Mouse (Mus musculus) lung, adult 2 months (tissue): ENCODE data around the gene Casp2. TPM values are rescaled to one million over a fixed set of nuclear protein-coding genes. Genes with fewer than 3 reads are reported as not detected.

Experiments used
- DNase-seq: peaks from one replicate; pipeline ENCODE4 v3.0.0; 2022
- H3K4me1 ChIP-seq: fragments of 200-500 bp; 2 replicates; pipeline ENCODE4 v1.6.1; 2011; ENCODE audit warnings: low read length; ENCODE audit not compliant: control insufficient read depth, insufficient read depth
- H3K4me3 ChIP-seq: fragments of 200-500 bp; replicated peaks from 2 replicates; pipeline ENCODE3; 2011; ENCODE audit warnings: low read depth, mild to moderate bottlenecking, control low read depth, low read length; ENCODE audit errors: extremely low read depth
- CTCF ChIP-seq: fragments of 200-500 bp; IDR thresholded peaks from 2 replicates; pipeline ENCODE4 v1.5.1; 2011; ENCODE audit warnings: mild to moderate bottlenecking, low read length, control low read depth; ENCODE audit not compliant: insufficient read depth
- POLR2A ChIP-seq: fragments of 200-500 bp; IDR thresholded peaks from 2 replicates; pipeline ENCODE4 v1.6.1; 2011; ENCODE audit warnings: low read depth, mild to moderate bottlenecking, control low read depth, low read length, borderline replicate concordance; ENCODE audit errors: extremely low read depth
- WGBS: fragments of 180-500 bp; shearing (Covaris S2); methylation state at CpG from one replicate; pipeline ENCODE4 v1.1.7; 2018; 5-methylcytosine and 5-hydroxymethylcytosine counted together
- polyA plus RNA-seq: library from polyadenylated mRNA; depleted of rRNA; stranded (reverse); fragments of >200 nt; gene quantifications from 2 replicates; pipeline ENCODE4 v1.2.3, GENCODE M21; 2012

The Casp2 gene
- polyA plus RNA-seq, 1 experiment, result 36.7 TPM

DNA sequence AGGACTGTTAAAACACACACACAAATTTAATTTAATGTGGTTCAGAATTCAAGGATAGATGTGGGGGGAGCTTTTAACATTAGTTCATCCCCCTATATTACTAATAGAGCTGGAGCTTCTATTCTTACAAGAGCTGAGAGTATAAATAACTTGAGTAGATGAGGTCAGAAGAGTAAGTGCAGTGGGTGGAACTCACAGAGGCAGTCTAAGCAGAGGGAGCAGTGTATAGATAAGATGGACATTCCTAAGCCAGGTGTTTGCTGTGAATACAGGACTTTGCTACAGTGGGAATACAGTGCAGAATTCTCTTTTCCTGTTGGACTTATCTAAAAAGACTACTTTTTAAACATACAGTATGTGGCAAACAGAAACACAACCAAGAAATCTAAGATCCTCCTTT, 6.0 kb downstream of the Casp2 start:
- TF ChIP-seq POLR2A (no peak), CTCF (no peak)
- DNase-seq, result no peak
- Histone ChIP-seq H3K4me1 (no peaks in the 10 kb centered on the region; the same call in 1 of the 2 replicates), H3K4me3 (no peak overlapping the region)

DNA sequence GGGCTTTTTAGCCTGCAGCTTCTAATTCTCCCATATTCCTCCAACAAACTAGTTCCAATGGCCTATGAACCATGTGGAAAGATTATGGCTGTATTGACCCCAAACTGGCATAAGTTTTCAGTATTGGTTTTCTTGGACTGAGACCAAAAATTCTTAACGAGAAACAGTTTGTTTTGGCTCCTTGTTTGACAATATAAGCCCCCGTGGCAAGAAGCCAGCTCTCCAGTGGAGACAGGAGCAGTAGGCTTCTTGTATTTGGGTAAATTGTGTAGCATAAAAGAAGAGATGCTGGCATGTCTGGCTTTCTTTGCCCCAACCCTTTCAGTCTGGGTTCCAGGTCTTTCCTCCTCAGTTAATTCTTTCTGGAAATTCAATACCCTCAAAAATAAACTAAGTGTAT, 11.4 kb downstream of the Casp2 start:
- Histone ChIP-seq H3K4me3 (no peak overlapping the region), H3K4me1 (no peaks in the 10 kb centered on the region)
- WGBS, result 46% methylated on average over 2 of the region's 2 CpGs
- no peak for DNase-seq
- TF ChIP-seq CTCF (no peak), POLR2A (no peak)

DNA sequence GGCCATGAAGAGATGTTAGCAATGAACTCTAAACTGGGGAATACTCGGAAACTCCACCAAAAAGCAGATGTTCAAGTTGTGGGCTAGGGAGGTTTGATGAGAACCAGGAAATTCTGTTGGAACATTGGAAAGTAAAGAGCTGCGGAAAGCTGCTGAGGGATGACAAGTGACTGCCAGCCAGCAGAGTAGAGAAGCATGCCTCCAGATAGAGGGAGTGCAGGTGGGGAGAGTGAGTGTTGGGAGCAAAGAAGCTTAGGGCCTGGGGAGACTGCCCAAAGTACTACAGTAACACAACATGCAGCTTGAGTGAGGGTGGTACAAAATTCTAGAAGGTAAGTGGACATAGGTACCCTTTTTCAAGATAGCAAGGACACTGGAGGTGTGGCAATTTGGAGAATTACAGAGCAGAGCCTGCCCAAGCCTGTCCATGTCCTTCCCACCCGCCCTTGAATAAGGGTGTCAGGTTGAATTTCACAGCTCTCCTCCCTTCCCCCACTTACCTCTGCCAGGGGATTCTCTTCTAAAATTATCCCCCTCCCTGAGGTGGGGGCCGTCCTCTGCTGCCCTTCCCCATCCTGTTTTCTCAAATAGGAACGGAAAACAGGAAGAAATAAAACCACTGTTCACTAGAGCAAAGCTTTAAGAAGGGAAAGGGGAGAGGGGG, 18.2 kb downstream of the Casp2 start:
- no peak for DNase-seq
- no peak overlapping the region for H3K4me3 ChIP-seq
- H3K4me1 ChIP-seq, result no peaks in the 10 kb centered on the region
- WGBS, result 65% methylated on average over 5 of the region's 5 CpGs
- TF ChIP-seq CTCF (no peak), POLR2A (no peak)

DNA sequence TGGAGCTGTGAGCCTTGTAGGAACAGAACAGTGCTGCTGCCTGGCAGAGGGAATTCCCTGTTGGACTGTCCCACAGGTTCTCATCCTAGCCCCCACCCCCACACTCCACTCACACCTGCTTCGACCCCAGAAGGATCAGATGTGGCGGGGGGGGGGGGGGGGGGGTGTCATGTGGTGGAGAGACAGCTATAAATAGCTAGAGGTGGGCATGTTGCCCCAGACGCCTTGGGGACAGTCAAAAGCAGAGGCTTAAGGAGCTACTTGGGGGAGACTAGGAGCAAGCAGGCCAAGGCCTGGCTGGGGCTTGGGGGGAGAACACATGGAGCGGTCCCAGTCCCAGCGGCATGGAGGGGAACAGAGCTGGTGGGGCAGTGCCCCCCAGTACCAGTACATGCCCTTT, 21.7 kb downstream of the Casp2 start, which contains the start of gene Clcn1:
TSS of gene Clcn1 (plus strand) at position 238 of the 400 bp plus-strand sequence.
- H3K4me1 ChIP-seq, result no peaks in the 10 kb centered on the region
- no peak for DNase-seq
- H3K4me3 ChIP-seq, result no peak within 1 kb of the TSS
- TF ChIP-seq POLR2A (no peak), CTCF (no peak)
- WGBS, result 70% methylated on average over 5 of the region's 5 CpGs

DNA sequence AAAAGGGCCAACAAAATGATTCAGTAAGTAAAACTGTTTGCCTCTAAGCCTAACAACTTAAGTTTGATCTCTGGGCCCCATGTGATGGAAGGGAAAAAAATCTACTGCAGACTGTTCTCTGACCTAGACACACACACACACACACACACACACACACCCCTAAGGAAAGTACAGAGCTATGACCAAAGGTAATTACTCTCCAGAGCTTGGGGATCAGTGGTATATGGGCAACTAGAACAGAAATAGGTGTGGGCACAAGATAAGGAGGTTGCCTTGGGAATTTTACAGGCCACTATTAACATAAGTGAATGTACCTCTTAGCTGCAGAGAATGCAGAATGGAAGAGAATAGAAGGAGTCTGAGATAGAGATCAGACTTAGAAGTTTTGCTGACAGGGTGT, 22.8 kb downstream of the Casp2 start:
- Histone ChIP-seq H3K4me1 (no peaks in the 10 kb centered on the region), H3K4me3 (no peak overlapping the region)
- no peak for DNase-seq
- TF ChIP-seq CTCF (no peak), POLR2A (no peak)

DNA sequence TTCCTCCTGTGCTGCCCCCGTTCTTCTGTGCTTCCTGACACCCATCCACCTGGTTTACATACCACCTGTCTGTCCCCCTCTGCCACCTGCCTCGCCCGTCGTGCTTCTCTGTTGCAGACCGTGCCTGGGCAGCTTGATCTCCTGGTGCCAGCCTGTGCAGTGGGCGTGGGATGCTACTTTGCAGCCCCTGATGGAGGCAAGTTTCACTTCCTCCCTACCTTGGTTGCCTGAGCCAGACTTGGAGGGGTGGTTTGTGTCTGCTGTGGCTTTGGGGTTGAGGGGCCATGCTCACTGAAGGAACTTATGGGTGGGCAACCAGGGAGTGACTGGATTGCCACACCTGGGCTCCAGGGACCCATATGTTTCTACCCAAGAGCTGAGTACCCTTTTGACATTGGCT, 28.5 kb downstream of the Casp2 start:
- WGBS, result 73% methylated on average over 6 of the region's 6 CpGs
- TF ChIP-seq CTCF (no peak), POLR2A (no peak)
- DNase-seq, result no peak
- no peak overlapping the region for H3K4me3 ChIP-seq
- H3K4me1 ChIP-seq, result no peaks in the 10 kb centered on the region

DNA sequence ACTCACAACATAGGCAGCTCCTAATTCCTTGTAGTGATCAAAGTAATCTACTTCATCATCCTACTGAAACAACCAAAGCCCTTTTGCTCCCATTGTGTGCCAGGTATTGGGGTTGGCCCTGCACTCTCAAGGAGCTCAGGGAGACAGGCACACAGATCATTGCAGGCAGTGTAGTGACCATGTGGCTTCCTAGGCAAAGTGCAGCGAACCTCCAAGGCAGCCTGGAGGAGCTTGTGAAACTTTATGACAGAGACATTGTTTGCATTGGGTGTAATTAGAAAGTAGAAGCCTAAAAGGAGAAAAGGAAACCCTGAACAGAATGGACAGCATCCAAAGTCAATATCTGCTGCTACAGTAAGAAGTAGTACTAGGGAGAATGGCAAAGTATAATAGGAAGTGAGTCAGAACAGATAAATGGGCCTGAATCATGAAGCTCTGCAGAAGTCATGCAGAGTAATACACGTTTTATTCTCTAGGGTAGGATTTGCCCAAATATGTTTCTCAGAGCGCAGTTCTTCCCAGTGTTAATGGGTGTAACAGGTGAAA, 30.8 kb downstream of the Casp2 start:
- DNase-seq, result no peak
- H3K4me1 ChIP-seq, result no peaks in the 10 kb centered on the region
- no peak overlapping the region for H3K4me3 ChIP-seq
- TF ChIP-seq CTCF (no peak), POLR2A (no peak)
- WGBS, result 57% methylated on average over 3 of the region's 3 CpGs

DNA sequence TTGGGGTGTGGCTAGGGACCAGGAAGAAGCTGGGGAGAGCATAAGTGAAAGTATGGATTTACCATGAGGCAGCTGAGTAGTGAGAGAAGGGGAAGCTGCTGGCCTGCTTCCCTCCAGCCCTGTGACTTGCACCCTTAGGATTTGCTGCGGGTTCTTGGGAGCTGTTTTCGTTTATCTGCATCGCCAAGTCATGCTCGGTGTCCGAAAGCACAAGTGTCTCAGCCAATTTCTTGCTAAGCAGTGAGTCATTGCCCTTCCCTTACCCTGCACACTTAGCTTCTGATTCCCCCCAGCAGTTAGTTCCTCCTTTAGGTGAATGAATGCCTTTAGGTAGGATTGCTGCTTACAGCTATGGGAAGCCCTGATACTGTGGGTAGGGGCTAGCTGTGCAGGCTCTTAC, 34.6 kb downstream of the Casp2 start:
- DNase-seq, result no peak
- WGBS, result 88% methylated on average over 5 of the region's 5 CpGs
- TF ChIP-seq POLR2A (no peak), CTCF (no peak)

DNA sequence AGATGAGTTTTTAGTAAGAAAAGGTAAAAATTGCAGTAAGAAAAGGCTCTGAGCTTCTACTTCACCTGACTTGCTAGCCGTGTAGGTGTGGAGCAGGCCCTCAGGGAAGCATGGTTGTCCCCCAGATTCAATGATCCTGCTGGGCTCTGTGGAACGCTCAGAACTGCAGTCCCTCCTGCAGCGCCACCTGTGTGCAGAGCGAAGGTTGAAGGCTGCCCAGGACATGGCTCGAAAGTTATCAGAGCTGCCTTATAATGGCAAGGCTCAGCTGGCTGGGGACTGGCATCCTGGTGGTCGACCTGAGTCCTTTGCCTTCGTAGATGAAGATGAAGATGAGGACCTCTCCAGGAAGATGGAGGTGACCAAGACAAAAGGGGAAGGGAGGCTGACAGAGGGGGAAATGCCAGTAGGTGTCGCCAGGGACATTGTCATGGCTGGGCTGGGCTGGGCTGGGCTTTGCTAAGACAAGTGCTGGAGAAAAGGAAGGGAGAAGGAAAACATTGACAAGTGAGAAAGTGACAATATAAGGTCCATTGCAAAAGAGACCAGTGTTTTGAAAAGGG, 45.1 kb downstream of the Casp2 start:
- no peak; the same call in 1 of the 2 replicates for TF ChIP-seq CTCF
- no peak for TF ChIP-seq POLR2A
- DNase-seq, result no peak
- Histone ChIP-seq H3K4me1 (no peaks in the 10 kb centered on the region), H3K4me3 (no peak overlapping the region)
- WGBS, result 47% methylated on average over 8 of the region's 8 CpGs

More for the DNA sequence above, 34.6 kb downstream of the Casp2 start:
- H3K4me3 ChIP-seq, result no peak overlapping the region
- H3K4me1 ChIP-seq, result no peaks in the 10 kb centered on the region
